Mouse (Mus musculus): Measurements from ENCODE around the gene Tnfrsf8.
"Not testable (repeated sequence)": the region's sequence is repeated elsewhere in the genome, so short reads cannot be mapped to it uniquely, and the experiment has no call there.

Tnfrsf8 gene

DNA sequence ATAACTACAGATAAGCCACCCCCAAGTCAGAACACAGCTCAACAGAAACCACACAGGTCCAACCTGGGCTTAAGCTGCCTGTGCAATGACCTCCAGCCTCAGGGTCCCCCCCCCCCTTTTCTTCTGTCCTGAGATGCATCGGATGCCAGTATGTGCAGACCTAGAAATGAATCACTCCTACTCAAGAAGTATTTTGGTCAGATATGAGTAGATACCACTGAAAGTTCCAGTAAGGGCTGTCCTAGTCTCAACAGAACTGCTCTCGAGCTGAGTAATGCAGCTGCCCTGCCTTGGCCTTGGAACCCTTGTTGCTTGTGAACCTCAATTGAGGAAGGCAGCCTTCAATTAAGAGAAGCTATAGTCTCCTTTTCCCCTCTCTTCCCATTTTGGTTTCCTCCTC, 4.1 kb downstream of the Tnfrsf8 start:
- no peak for DNase-seq (ENCODE audit: low read depth, low spot score)

DNA sequence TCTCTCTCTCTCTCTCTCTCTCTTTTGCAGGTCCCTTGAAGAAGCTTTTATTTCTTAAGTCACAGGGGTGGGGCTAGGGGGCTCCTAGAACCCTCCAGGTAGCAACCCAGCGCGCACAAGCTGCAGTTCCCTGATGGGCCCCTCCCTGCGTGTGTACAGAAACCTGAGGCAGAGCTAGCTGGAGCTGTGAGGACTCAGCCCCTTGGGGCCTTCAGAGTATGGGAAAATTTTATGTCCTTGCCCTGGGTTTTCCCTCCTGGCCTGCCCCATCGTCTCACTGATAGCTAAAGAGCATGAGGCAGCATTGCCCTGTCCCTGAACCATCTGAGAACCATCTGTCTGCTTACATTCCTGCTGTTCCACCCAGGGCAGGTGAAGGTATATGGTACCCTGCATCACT, 8.5 kb downstream of the Tnfrsf8 start:
- no peak for DNase-seq (ENCODE audit: low read depth, low spot score)

DNA sequence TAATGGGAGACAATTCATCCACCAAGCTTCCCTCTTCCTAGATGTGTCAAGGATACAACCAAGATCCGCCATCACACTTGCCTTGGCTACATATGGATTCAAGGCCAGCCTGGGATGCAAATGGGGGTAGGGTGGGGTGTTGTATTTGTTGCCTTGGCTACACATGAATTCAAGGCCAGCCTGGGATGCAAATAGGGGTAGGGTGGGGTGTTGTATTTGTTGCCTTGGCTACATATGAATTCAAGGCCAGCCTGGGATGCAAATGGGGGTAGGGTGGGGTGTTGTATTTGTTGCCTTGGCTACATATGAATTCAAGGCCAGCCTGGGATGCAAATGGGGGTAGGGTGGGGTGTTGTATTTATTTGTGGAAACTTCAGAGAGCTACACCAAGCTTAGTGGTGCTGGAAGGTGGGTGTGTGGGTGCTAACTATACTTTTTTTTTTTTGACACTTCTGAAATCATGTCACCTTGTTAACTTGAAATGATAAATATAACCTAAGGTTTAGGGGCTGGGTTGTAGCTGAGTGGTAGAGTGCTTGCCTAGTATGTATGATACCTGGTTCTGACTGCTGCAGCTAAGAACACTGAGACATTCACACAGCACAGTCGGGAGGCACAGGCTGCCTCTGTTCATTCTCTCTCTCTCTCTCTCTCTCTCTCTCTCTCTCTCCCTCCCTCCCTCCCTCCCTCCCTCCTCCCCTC, 9.2 kb downstream of the Tnfrsf8 start:
- DNase-seq (ENCODE audit: low read depth, low spot score): not testable (repeated sequence)

DNA sequence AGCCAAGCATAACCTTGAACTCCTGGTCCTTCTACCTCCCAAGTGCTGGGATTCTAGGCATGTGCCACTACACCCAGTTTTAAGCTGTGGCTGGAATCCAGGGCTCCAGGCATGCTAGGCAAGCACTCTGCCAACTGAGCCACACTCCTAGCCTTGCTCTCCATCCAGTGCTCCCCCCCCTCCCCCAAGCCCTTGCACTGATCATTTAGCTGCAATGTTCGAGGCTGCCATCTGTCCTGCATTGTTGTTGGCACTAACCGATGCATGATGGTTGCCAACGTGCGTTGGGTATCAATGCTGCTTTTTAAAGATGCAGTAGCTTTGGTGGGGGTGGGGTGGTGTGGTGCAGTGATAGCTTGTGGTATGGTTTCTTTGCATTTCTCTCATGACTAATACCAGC, 10.9 kb downstream of the Tnfrsf8 start:
- no peak for DNase-seq (ENCODE audit: low read depth, low spot score)

DNA sequence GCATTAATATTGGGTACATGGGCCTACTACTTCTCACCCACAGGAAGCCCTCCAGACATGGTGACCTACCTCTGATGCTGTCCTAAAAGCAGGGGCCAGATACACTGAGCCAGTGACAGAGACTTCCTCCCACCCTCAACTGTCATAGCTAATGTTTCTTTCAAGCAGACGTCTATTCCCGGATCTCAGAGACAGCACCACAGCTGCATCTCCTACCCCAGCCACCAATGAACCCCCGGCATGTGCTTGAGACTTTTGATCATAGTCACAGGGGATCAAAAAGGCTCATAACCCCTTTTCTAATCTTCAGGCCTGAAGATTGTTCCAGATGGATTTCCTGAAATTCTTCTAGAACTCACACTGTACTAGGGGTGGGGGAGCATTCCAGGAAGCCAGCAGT, 12.9 kb downstream of the Tnfrsf8 start:
- DNase-seq (ENCODE audit: low read depth, low spot score): no peak

DNA sequence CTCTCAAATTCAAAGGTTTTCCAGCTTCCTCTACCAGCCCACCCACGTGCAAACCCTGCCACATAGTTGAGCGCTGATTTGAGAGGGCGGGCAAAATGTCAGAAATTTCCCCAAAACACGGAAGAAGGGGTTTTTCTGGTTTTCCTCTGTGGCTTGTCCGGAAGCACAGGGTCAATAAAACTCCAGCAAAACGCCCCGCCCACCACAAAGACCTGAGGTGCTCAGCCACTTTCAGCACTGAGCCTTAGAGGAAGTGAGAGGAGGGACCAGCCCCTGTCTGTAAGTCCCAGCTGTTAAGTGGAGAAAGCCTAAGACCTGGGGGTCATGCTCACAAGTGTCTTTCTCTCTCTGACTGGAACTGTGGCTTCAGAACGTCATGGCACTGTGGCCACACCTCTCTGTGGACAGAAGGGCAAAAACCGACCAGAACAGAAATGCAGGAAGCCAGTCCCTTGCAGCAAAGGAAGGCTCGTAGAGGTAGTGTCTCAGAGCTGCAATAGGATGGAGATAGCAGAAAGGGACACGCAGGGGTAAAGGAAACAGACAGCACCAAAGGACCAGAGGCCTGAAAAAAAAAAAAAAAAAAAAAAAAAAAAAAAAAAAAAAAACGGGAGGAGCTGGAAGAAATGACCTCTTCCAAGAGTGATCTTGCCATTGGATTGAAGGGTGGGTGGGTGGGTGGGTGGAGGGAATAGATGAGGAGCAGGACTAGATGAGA, 14.6 kb downstream of the Tnfrsf8 start:
- DNase-seq (ENCODE audit: low read depth, low spot score): no peak

DNA sequence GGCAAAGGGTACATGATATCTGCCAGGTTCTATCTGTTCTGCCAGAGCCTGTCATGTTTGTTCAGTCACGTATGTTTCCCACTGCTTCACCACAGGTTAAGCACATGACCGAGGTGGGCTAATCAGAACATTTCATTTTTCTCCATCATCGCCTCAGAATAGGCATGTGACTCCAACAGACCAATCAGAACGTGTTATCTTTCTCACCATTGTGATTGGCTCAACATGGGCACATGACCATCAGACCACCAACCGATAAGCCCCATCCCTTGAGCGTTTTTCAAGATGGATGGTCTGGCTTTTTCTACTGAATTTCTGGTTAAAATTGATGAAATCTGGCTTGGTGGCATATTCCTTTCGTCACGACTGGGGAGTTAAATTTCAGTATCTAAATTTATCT, 15.6 kb downstream of the Tnfrsf8 start:
- no peak for DNase-seq (ENCODE audit: low read depth, low spot score)

DNA sequence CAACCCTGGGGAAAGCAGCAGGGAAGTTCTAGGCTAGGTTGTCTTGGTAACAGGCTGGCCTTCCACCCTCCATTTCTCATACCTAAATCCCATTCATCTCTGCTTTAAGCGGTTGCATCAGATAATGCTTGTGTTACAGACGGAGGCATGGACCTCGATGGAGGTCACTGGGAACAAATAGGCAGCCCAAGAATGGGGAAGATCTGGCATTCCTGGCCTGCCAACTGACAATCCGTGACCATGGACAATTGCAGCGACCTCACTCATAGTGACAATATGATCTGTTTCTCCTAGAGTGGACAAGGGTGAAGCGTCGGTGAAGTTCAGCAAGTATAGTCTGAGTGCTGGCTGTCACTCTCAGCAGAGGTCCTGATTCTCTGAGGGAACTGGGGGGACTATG, 16.1 kb downstream of the Tnfrsf8 start:
- DNase-seq (ENCODE audit: low read depth, low spot score): no peak

DNA sequence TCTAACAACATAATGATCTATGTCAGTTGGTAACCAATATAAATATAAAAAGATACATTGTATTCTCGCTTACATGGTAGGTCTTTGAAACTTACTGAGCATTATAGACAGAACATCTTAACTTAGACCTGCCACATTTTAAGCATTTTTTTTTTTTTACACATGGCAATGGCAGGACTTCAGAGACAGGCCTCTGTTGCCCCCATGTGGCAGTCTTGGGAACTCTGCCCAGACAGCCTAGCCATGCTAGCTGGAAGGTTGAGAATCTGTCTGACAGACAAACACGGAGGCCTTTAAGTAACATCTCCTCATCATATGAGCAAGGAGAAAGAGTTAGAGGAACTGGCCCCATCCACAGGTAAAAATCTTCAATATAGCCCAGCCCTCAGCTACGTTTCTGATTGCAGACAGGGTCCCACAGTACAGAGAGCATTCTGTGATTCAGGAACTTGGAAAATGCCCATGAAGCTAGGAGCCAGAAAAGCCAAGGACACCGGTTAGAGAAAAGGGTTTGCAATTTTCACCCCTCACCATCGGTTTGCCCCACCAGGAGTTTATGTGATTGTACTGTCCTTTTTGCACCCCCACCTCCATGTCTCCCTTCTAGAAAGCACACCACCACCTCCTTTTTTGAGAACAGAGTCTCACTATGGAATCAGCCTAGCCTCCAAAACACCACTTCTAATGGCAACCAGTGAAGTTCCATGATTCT, 19.2 kb downstream of the Tnfrsf8 start:
- DNase-seq (ENCODE audit: low read depth, low spot score): peak; percentile 83

DNA sequence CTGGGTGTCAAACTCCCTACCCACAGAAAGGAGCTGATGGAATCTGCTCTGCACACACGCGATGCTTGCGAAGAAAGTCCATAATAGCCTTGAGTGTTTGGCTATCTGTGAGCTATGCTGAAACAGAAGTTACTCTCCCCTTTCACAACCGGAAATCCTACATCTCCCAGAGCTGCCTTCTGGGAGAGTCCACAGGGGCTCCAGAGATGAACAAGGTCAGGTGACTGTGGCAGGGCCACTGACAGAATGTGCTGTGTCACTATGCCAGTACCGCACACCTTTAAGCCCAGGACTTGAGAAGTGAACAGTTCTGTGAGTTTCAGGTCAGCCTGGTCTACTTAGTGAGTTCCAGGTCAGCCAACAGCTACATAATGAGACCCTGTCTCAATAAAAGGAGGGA, 20.4 kb downstream of the Tnfrsf8 start:
- no peak for DNase-seq (ENCODE audit: low read depth, low spot score)

DNA sequence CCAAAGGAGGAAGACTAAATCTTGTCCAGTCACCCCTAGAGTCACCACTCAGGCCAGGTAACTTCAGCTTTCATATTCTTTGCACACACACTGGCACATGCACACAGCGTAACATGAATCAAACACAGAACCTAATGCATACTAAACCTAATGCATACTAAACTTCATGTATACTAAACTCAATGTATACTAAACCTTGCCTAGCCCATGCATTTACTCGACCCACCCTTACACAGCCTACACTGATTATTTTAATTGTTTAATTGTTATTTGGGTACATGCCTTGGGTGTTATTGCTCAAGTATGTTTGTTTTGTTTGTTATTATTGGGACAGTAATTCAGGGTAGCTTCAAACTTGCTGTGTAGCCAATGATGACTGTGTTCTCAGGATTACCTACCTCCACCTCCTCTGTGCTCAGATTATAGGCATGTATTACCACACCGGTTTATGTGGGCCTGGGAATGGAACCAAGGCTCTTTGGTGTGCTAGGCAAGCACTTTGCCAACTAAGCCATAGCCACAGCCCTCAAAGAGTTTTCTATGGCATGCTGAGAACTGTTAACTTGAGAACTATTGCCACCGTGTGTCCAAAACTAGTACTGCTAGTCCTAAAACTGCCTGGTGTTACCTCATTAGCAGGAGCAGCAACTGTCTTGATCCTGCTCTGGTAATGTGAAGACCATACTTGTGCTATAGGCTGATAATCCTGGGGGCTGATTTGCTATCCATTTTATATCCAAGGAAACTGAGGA, 28.4 kb downstream of the Tnfrsf8 start:
- peak; percentile 94 for DNase-seq (ENCODE audit: low read depth, low spot score)

DNA sequence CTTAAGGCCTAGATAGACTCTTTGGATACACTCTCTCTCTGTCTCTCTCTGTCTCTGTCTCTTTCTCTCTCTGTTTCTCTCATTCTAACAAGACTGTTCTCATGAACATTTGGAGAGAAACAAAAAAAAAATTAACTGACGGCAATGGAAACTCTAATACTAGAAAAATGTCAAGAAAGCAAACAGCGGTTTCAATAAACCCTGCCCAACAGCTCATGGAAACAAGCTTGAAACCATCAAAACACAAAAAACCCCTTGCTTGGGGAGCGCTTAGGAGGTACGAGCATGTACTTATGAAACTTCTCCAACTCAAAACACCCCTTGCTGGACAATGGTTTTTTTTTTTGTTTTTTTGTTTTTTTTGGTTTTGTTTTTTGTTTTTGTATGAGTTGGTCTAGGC, 30.3 kb downstream of the Tnfrsf8 start:
- DNase-seq (ENCODE audit: low read depth, low spot score): no peak

DNA sequence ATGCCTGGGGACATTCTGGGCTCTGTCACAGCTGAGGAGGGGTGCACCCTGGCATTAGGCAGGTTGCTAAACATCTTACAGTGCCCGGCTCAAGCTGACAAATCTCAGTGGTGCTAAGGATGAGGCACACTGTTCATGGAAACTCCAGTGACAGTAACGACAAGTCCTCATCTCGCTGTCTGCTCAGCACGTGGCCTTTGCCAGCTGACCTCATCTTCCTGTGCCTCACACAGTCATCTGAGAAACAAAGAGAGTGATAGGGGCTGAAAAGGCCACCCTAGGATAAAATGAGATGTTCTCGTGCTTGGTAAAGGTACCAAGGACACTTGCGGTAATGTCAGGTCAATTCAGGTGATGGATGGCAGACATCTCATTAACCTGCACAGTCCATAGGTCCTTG, 31.5 kb downstream of the Tnfrsf8 start:
- DNase-seq (ENCODE audit: low read depth, low spot score): no peak

DNA sequence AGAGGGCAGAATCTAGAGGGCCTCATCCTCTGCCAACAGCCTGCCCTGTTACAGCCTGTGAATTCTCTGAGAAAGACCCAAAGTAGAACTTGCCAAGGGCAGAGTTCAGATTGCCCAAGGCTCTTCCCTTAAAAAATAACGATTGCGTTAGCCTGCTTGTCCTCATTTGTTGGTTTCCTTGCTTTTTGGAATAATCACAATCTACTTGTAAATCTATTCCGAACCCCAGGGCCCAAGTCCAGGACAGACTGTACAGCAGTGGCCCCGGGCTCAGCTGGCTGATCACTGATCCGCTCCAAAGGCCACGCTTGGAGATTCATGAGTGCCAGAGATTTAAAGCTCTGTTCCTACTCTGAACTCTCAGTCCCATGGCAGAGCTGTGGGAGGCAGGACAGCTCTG, 34.0 kb downstream of the Tnfrsf8 start:
- DNase-seq (ENCODE audit: low read depth, low spot score): no peak

DNA sequence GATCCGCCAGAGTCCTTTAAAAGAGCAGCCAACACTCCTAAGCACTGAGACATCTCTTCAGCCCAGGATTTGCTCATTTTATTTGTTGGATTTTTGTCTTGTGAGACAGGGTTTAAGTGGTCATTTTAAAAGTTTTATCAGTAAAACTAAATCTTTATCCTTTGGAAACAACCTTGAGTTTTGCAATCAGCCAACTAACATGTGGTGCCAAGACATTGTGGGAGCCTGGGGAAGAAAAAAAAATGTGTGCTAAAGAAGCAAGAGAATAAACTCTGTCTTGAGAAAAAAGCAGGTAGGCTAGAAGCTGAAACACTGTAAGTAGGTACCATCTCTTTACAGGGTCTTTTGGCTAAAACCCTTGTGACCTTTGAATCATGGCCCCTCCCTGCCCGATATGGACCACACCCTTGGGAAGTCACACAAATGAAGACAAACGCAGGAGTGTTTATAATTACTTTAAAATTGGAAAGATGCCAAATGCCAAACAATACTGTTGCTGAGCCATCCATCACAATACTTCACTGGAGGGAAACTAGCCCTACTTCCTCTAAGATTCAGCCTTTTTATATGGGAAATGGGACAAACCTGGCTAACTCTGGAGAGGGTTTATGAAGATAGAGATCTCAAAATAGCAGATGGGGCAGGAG, 36.1 kb downstream of the Tnfrsf8 start:
- DNase-seq (ENCODE audit: low read depth, low spot score): peak; percentile 60

DNA sequence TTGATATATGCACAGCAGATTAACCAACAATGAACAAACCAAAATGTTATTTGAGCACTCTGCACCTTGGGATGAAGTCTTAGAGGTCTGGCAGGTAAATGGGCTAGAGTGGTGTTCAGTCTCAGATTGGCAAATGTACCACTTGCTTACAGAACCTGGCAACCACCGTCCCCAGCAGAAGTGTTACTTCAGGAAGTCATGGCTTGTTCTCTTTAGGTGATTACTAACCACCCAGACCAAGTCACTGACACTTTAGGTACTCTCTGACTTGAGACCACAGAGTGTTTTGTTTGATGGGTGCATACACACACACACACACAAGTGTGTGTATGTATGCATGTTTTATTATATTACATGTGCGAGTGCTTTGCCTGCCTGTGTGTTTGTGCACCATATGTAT, 36.7 kb downstream of the Tnfrsf8 start:
- DNase-seq (ENCODE audit: low read depth, low spot score): no peak

DNA sequence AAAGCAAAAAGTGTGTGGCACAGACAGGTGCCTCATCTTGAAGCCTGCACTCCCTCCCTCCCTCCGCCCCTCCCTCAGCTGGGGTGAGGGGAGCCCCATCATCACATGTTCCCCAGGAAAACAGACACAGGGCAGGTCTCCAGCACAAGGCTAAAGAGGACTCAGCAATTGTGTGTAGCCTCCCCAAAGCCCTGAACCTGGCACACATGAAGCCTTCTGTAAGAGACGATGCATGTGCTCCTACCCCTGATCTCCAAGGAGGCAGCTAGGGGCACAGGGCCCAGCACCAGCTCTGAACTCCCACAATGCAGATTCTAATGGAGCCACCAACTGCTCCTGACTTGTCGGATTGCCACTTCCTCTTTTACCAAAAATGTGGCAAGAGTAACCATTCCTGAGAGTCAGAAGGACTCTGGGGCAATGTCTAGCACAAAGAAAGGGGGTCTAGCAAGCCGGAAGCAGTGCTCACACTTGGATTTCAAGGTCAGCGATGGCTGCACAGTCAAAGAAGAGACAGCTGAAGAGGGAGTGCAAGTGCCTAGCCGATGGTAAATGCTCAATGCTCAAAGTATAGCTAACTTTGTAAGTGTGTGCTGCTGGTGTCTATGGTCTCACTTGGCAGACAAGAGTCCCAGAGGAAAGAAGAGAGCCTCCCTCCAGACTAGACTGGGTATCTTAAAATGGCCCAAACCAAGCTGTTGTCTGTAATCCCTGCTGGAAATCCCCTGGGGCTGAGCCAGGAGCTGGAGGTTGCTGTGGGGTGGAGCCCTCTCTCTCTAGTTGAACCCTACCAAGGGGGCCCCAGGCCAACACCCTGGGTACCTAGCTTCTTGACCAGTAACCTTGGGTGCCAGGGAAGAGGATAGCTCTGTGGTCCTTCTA, 38.4 kb downstream of the Tnfrsf8 start:
- DNase-seq (ENCODE audit: low read depth, low spot score): peak; percentile 62

DNA sequence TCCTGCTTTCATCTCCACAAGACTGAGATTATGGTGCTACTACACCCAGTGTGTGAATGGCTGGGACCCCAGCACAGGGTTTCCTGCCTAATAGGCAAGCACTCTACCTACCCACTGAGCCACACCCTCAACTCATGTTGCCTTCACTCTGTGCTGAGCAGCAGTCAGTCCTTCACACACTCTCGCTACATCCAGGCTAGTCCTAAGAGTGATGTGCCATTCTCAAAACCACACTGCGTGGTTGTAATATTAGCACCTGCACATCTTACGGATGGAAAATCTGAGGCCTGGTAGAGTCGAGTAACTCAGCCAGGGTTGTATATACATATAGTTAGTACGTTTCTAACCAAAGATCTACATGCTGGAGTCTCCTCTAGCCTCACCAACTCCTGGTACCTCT, 40.1 kb downstream of the Tnfrsf8 start:
- no peak for DNase-seq (ENCODE audit: low read depth, low spot score)

DNA sequence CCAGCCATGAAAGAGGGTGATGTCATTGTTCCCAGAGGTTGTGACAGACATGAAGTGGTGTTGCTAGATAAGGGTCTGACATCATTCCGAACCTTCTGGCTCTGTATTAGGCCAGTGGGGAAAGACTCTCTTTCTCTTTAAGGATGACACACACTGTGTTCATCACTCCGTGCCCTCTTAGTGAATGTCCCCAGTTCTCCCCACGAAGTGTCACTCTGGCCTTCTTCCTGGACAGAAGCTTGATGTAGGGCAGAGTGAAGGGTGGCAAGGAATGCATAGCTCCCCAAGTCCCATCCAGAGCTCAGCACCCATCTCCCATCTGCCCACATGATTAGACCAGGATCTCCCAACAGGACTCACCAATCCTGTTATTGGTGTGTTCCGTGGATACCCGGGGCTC, 41.0 kb downstream of the Tnfrsf8 start:
- no peak for DNase-seq (ENCODE audit: low read depth, low spot score)

DNA sequence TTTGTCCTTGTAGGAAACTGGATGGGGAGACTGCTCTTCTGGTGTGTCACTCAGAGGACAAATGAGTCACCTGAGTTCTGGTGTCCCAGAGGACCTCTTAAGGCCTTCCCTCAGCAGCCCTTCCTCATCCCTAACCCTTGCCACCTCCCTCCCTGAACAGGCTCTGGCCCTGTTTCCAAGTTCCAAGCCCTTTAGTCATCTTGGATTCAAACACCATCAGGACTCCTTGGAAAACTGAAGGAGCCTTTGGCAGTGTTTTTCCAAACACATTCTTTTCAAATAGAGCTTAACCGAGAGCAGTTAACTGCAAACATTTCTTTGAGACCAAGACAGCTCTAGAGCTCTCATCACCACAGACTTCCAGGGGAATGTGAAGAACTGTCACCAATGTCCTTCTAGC, 42.2 kb downstream of the Tnfrsf8 start:
- peak; percentile 98 for DNase-seq (ENCODE audit: low read depth, low spot score)

DNA sequence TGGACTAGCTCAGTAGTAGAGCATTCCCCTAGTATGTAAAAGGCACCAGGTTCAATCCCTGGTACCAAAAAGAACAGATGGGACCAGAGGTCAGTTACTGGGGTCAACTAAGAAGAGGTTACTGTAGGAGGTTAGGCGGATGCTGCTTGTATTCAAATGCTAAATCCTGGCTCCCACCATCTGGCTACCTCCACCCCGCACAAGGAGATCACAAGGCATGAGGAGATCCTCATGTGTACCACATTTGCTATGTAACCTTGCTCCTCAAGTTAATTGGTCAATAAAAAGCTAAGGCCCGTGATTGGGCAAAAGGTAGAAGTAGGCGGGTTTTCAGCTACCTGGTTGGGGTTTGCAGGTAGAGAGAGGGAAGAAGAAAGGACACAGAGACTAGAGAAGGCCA, 43.3 kb downstream of the Tnfrsf8 start:
- DNase-seq (ENCODE audit: low read depth, low spot score): no peak

Data from 3T3-L1 (cell line).